Mouse (Mus musculus) stomach, embryonic 15.5 days (tissue): ENCODE data around the gene Slc25a22. TPM values are rescaled to one million over a fixed set of nuclear protein-coding genes. Genes with fewer than 3 reads are reported as not detected.
"Not testable (repeated sequence)": the region's sequence is repeated elsewhere in the genome, so short reads cannot be mapped to it uniquely, and the experiment has no call there.

Experiments
- ATAC-seq: fragments of 200-750 bp; cut with Nextera tagmentation; 2 replicates; pipeline ENCODE4 v1.8.0; 2017; ENCODE audit warnings: low read depth, moderate number of reproducible peaks, moderate TSS enrichment; ENCODE audit not compliant: insufficient read depth, low FRiP score
- H3K27ac ChIP-seq: fragments of 300-500 bp; sonication (generic); 2 replicates; pipeline ENCODE4 v1.5.1; 2015; ENCODE audit warnings: mild to moderate bottlenecking, inconsistent platforms
- H3K27me3 ChIP-seq: fragments of 300-500 bp; sonication (generic); replicated peaks from 2 replicates; pipeline ENCODE4 v1.6.1; 2015; ENCODE audit warnings: inconsistent platforms
- H3K36me3 ChIP-seq: fragments of 300-500 bp; sonication (generic); 2 replicates; pipeline ENCODE4 v1.6.1; 2015; ENCODE audit warnings: inconsistent platforms
- H3K4me1 ChIP-seq: fragments of 300-500 bp; sonication (generic); 2 replicates; pipeline ENCODE4 v1.6.1; 2015; ENCODE audit warnings: inconsistent platforms
- H3K4me2 ChIP-seq: fragments of 300-500 bp; sonication (generic); 2 replicates; pipeline ENCODE4 v1.6.1; 2015; ENCODE audit warnings: mild to moderate bottlenecking, inconsistent platforms
- H3K4me3 ChIP-seq: fragments of 300-500 bp; sonication (generic); replicated peaks from 2 replicates; pipeline ENCODE4 v1.5.1; 2015; ENCODE audit warnings: inconsistent platforms
- H3K9ac ChIP-seq: fragments of 300-500 bp; sonication (generic); 2 replicates; pipeline ENCODE4 v1.6.1; 2015; ENCODE audit warnings: inconsistent platforms
- H3K9me3 ChIP-seq: fragments of 300-500 bp; sonication (generic); 2 replicates; pipeline ENCODE4 v1.6.1; 2016; ENCODE audit warnings: inconsistent platforms
- WGBS: fragments of 180-500 bp; shearing (Covaris S2); methylation state at CpG from one replicate; pipeline ENCODE4 v1.1.7; 2015; 5-methylcytosine and 5-hydroxymethylcytosine counted together
- polyA plus RNA-seq: library from polyadenylated mRNA; unstranded; fragments of >200 nt; fragmentation: Nextera tagmentation; extraction: Ambion mirVana; gene quantifications from 2 replicates; pipeline ENCODE4 v1.2.1, GENCODE M21; 2015

Slc25a22 gene
- polyA plus RNA-seq, 1 experiment from 2014 or later: 27.2 TPM

- peak within 1 kb of the TSS; percentile 96 for H3K4me2 ChIP-seq
- peak; percentile 86 for ATAC-seq
- H3K27ac ChIP-seq: peak within 1 kb of the TSS; percentile 88
- no peaks in the 10 kb centered on the region for H3K9me3 ChIP-seq
- WGBS: 0% methylated on average over 43 of the region's 45 CpGs
- peak within 1 kb of the TSS; percentile 67 for H3K9ac ChIP-seq
- H3K36me3 ChIP-seq: peaks cover 15% of the 10 kb centered on the region
- peak within 1 kb of the TSS; percentile 75 for H3K4me3 ChIP-seq
- H3K27me3 ChIP-seq: 0 out of 2 replicates have a peak, but pooled peaks cover 6% of the 10 kb centered on the region
- H3K4me1 ChIP-seq: peaks cover 20% of the 10 kb centered on the region
Measured at GRCm38 (mm10) chr7:141454967-141455551, 17.4 kb upstream of the Slc25a22 start, which contains the start of gene Pnpla2. Gene Pnpla2 (plus strand): TSS chr7:141455198.

- Histone ChIP-seq H3K9me3 (no peaks in the 10 kb centered on the region), H3K4me1 (peaks cover 15% of the 10 kb centered on the region), H3K4me2 (no peak overlapping the region), H3K27me3 (no peaks in the 10 kb centered on the region), H3K4me3 (no peak overlapping the region), H3K9ac (no peak overlapping the region), H3K27ac (no peak overlapping the region), H3K36me3 (peaks cover 11% of the 10 kb centered on the region)
- no peak for ATAC-seq
- 70% methylated on average over 2 of the region's 2 CpGs for WGBS
Measured at GRCm38 (mm10) chr7:141453636-141454035, 15.9 kb upstream of the Slc25a22 start.

DNA sequence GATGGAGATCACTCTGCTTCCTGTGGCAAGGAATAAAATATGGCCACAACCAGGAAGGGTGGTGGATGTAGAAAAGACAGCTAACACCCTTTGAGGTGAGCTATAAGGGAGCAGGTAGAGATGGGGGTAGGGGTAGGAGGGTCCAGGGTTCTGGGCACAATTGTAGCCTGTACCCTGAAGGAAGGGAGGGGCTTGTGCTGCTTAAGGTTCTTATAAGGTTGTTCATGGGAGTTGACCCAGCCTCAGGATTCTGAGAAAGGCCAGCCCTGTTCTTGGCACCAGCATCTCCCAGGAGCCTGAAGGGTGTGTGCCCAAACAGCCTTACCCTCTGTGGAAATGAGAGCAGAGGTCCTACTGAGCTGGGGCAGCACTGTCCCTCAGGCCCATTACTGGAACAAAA, 14.2 kb upstream of the Slc25a22 start:
- H3K4me1 ChIP-seq: peaks cover 20% of the 10 kb centered on the region
- no peak overlapping the region for H3K9ac ChIP-seq
- H3K9me3 ChIP-seq: no peaks in the 10 kb centered on the region
- peaks cover 11% of the 10 kb centered on the region for H3K36me3 ChIP-seq
- no peak for ATAC-seq
- no peak overlapping the region for H3K27ac ChIP-seq
- no peak overlapping the region for H3K4me2 ChIP-seq
- H3K27me3 ChIP-seq: no peaks in the 10 kb centered on the region
- no peak overlapping the region for H3K4me3 ChIP-seq

- H3K4me2 ChIP-seq: peak within 1 kb of the TSS; percentile 58
- H3K27me3 ChIP-seq: no peaks in the 10 kb centered on the region
- peak within 1 kb of the TSS; percentile 78 for H3K4me3 ChIP-seq
- H3K9me3 ChIP-seq: no peaks in the 10 kb centered on the region
- H3K9ac ChIP-seq: peak within 1 kb of the TSS; percentile 84
- H3K36me3 ChIP-seq: peaks cover 11% of the 10 kb centered on the region
- H3K4me1 ChIP-seq: peaks cover 21% of the 10 kb centered on the region
- WGBS: under 1% methylated on average over 63 of the region's 63 CpGs
- ATAC-seq: peak; percentile 88
- H3K27ac ChIP-seq: peak within 1 kb of the TSS; percentile 89
Measured at GRCm38 (mm10) chr7:141447110-141447991, 9.7 kb upstream of the Slc25a22 start, which contains the start of gene Rplp2. Gene Rplp2 (plus strand): TSS chr7:141447370.

DNA sequence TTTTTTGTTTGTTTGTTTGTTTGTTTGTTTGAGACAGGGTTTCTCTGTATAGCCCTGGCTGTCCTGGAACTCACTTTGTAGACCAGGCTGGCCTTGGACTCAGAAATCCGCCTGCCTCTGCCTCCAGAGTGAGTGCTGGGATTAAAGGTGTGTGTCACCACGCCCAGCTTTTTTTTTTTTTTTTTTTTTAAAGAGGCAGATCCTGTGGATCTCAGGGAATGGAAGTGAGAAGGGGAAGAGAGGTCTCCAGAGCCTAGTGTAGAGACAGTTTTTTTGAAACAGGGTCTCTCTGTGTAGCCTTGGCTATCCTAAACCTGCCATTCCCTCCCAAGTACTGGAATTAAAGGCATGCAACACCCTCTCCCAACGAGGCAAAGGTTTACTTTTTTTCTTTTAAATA, 8.7 kb upstream of the Slc25a22 start:
- H3K36me3 ChIP-seq: peaks cover 11% of the 10 kb centered on the region
- not testable (repeated sequence) for ATAC-seq, H3K27me3 ChIP-seq, H3K4me3 ChIP-seq, H3K9ac ChIP-seq, H3K27ac ChIP-seq, H3K9me3 ChIP-seq
- 77% methylated on average over 3 of the region's 3 CpGs for WGBS
- H3K4me2 ChIP-seq: 0 out of 2 replicates have a peak overlapping the region, but pooled peaks have one; percentile 58
- H3K4me1 ChIP-seq: peaks cover 30% of the 10 kb centered on the region

- no peaks in the 10 kb centered on the region for H3K9me3 ChIP-seq
- ATAC-seq: peak; percentile 63
- WGBS: under 1% methylated on average over 25 of the region's 25 CpGs
Measured at GRCm38 (mm10) chr7:141443828-141444237, 6.1 kb upstream of the Slc25a22 start, which contains the start of gene Pidd1. Gene Pidd1 (minus strand): TSS chr7:141444025.

DNA sequence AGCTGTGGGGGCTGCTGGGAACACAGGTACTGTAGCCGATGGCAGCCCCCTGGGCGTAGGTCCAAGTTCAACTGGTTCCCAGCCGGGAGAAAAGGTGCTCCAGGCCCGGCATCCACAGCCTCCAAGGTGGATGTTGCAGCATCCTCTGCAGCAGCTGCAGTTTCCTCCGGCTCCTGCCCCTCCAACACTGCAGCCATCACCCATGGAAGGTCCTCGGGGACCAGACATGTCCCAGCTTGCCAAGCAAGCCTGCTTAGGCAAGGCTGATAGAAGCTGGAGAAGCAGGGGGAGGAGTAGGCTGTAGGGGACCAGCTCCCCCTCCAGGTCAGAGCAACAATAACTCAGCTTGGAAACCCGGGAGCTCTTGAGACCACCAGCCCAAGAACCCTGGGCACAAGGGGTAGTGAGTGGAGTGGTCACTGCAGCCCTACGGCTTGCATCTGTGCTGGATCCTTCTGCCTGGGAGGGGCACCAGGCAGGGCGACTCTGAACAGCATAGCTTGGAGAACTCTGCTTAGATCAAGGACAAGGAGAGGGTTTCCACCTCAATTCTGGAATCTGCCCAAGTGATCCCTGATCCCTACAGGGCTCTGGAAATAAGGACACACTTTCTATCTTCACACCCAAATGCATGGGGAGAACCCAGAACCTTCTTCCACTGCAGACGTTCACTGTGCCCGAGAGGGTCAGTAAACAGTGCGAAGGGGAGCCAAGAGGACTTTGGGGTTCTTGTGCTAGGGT, 5.6 kb upstream of the Slc25a22 start:
- peak overlapping the region; percentile 95 for H3K4me2 ChIP-seq
- 0 out of 2 replicates have a peak, but pooled peaks have one; percentile 1 for ATAC-seq
- no peaks in the 10 kb centered on the region for H3K27me3 ChIP-seq
- H3K4me1 ChIP-seq: peaks cover 29% of the 10 kb centered on the region
- peak overlapping the region; percentile 68 for H3K27ac ChIP-seq
- H3K4me3 ChIP-seq: peak overlapping the region; percentile 56
- 16% methylated on average over 12 of the region's 12 CpGs for WGBS
- peaks cover 18% of the 10 kb centered on the region for H3K36me3 ChIP-seq
- H3K9me3 ChIP-seq: no peaks in the 10 kb centered on the region
- H3K9ac ChIP-seq: peak overlapping the region; percentile 52

More at GRCm38 (mm10) chr7:141443828-141444237, 6.1 kb upstream of the Slc25a22 start, which contains the start of gene Pidd1:
- H3K9ac ChIP-seq: peak within 1 kb of the TSS; percentile 52
- peak within 1 kb of the TSS; percentile 83 for H3K27ac ChIP-seq
- no peaks in the 10 kb centered on the region for H3K27me3 ChIP-seq
- H3K4me1 ChIP-seq: peaks cover 35% of the 10 kb centered on the region
- peak within 1 kb of the TSS; percentile 95 for H3K4me2 ChIP-seq
- H3K36me3 ChIP-seq: peaks cover 15% of the 10 kb centered on the region
- peak within 1 kb of the TSS; percentile 56 for H3K4me3 ChIP-seq

DNA sequence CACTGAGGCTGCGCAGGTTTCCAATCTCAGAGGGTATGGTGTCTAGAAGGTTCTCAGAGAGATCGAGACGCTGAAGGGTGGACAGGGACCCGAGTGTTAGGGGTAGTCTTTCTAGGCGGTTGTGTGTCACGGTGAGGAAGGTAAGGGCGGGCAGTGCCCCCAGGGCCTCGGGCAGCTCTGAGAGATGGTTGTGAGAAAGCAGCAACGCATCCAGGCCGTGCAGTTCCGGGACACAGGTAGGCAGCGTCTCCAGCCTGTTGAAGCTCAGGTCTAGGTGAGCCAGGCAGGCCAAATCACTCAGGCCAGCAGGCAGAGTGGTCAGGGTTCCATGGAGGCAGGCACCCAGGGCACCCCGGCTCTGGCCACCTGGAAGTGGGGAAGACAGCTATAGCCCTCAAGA, 4.5 kb upstream of the Slc25a22 start:
- Histone ChIP-seq H3K27me3 (no peaks in the 10 kb centered on the region), H3K4me3 (peak overlapping the region; percentile 56; the same call in 1 of the 2 replicates), H3K9me3 (no peaks in the 10 kb centered on the region), H3K4me2 (peak overlapping the region; percentile 95), H3K9ac (peak overlapping the region; percentile 16; the same call in 1 of the 2 replicates), H3K27ac (no peak overlapping the region), H3K36me3 (peaks cover 18% of the 10 kb centered on the region), H3K4me1 (peaks cover 32% of the 10 kb centered on the region)
- 89% methylated on average over 13 of the region's 13 CpGs for WGBS
- no peak for ATAC-seq

DNA sequence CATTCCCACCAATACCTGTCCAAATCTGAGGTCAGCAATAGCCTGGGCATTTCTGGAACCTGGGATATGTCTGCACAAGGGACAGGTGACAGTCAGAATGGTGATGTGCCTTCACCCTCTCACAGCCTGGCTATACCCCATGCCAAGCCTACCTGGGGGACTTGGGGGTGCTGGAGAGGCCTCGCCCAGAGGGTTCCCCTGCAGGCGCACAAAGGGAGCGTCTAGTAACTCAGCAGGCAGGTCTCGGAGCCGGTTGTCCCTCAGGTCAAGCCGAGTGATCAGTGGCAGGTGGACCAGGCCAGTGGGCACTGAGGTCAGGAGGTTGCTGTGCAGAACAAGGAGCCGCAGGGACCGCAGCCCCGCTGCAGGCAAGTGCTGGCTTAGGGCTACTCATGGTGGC, 3.8 kb upstream of the Slc25a22 start:
- no peak overlapping the region for H3K9ac ChIP-seq
- no peak overlapping the region for H3K4me2 ChIP-seq
- no peak overlapping the region for H3K4me3 ChIP-seq
- H3K4me1 ChIP-seq: peaks cover 38% of the 10 kb centered on the region
- no peaks in the 10 kb centered on the region for H3K27me3 ChIP-seq
- peaks cover 18% of the 10 kb centered on the region for H3K36me3 ChIP-seq
- WGBS: 92% methylated on average over 9 of the region's 9 CpGs
- ATAC-seq: no peak
- no peaks in the 10 kb centered on the region for H3K9me3 ChIP-seq
- no peak overlapping the region for H3K27ac ChIP-seq

DNA sequence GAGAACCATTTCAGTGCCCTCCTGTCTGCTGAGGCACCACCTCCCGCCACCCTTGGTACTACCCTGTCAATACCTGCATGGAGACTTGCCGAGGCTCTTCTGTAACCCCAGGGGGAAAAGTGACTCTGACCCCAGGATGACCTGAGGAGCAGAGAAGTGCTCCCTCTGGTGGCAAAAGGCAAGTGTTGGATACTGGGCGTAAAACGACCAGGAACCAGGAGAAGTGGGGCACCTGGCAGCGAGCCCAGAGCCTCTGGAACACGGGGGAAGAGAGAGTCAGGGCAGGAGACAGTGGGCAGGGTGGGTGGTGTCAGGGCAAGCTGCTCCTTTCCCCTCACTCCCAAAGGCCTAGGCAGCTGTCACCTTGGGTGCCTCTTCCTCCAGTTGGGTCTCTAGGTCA, 2.9 kb upstream of the Slc25a22 start:
- H3K27me3 ChIP-seq: no peaks in the 10 kb centered on the region
- WGBS: 23% methylated on average over 6 of the region's 6 CpGs
- H3K9ac ChIP-seq: no peak overlapping the region
- peaks cover 18% of the 10 kb centered on the region for H3K36me3 ChIP-seq
- no peak overlapping the region for H3K4me3 ChIP-seq
- H3K27ac ChIP-seq: no peak overlapping the region
- no peak for ATAC-seq
- no peak overlapping the region for H3K4me2 ChIP-seq
- H3K4me1 ChIP-seq: peaks cover 46% of the 10 kb centered on the region
- no peaks in the 10 kb centered on the region for H3K9me3 ChIP-seq

GRCm38 (mm10) chr7:141439811-141440210, 2.1 kb upstream of the Slc25a22 start:
- no peak overlapping the region for H3K4me3 ChIP-seq
- no peak for ATAC-seq
- H3K27ac ChIP-seq: no peak overlapping the region
- no peak overlapping the region for H3K9ac ChIP-seq
- 94% methylated on average over 11 of the region's 11 CpGs for WGBS
- H3K27me3 ChIP-seq: no peaks in the 10 kb centered on the region
- H3K4me1 ChIP-seq: peaks cover 53% of the 10 kb centered on the region
- H3K4me2 ChIP-seq: no peak overlapping the region
- peaks cover 18% of the 10 kb centered on the region for H3K36me3 ChIP-seq
- no peaks in the 10 kb centered on the region for H3K9me3 ChIP-seq
